Mouse (Mus musculus) forebrain, embryonic 12.5 days (tissue): Measurements from ENCODE around the gene Golga5. TPM values are rescaled to one million over a fixed set of nuclear protein-coding genes. Genes with fewer than 3 reads are reported as not detected.

ENCODE experiments used
- ATAC-seq: fragments of 200-750 bp; cut with Nextera tagmentation; 2 replicates; pipeline ENCODE4 v1.8.0; 2017; ENCODE audit warnings: moderate TSS enrichment; ENCODE audit not compliant: low FRiP score
- H3K27ac ChIP-seq: fragments of 300-500 bp; sonication (generic); 2 replicates; pipeline ENCODE4 v1.5.1; 2016; ENCODE audit warnings: mild to moderate bottlenecking
- H3K27me3 ChIP-seq: fragments of 300-500 bp; sonication (generic); 2 replicates; pipeline ENCODE4 v1.6.1; 2016; ENCODE audit warnings: mild to moderate bottlenecking
- H3K36me3 ChIP-seq: fragments of 300-500 bp; sonication (generic); replicated peaks from 2 replicates; pipeline ENCODE4 v1.6.1; 2016; ENCODE audit warnings: mild to moderate bottlenecking
- H3K4me1 ChIP-seq: fragments of 300-500 bp; sonication (generic); 2 replicates; pipeline ENCODE4 v1.6.1; 2016
- H3K4me2 ChIP-seq: fragments of 300-500 bp; sonication (generic); 2 replicates; pipeline ENCODE4 v1.6.1; 2016; ENCODE audit warnings: mild to moderate bottlenecking, moderate library complexity
- H3K4me3 ChIP-seq: fragments of 300-500 bp; sonication (generic); replicated peaks from 2 replicates; pipeline ENCODE4 v1.5.1; 2016; ENCODE audit warnings: mild to moderate bottlenecking
- H3K9ac ChIP-seq: fragments of 300-500 bp; sonication (generic); 2 replicates; pipeline ENCODE4 v1.6.1; 2016; ENCODE audit warnings: mild to moderate bottlenecking
- H3K9me3 ChIP-seq: fragments of 300-500 bp; sonication (generic); 2 replicates; pipeline ENCODE4 v1.6.1; 2016
- WGBS: fragments of 180-500 bp; shearing (Covaris S2); methylation state at CpG from one replicate; pipeline ENCODE4 v1.1.7; 2016; 5-methylcytosine and 5-hydroxymethylcytosine counted together
- polyA plus RNA-seq: library from polyadenylated mRNA; unstranded; fragments of >200 nt; fragmentation: Nextera tagmentation; extraction: Ambion mirVana; gene quantifications from 2 replicates; pipeline ENCODE4 v1.2.1, GENCODE M21; 2016

Golga5 gene
- polyA plus RNA-seq, 1 experiment from 2014 or later = 34.8 TPM

DNA sequence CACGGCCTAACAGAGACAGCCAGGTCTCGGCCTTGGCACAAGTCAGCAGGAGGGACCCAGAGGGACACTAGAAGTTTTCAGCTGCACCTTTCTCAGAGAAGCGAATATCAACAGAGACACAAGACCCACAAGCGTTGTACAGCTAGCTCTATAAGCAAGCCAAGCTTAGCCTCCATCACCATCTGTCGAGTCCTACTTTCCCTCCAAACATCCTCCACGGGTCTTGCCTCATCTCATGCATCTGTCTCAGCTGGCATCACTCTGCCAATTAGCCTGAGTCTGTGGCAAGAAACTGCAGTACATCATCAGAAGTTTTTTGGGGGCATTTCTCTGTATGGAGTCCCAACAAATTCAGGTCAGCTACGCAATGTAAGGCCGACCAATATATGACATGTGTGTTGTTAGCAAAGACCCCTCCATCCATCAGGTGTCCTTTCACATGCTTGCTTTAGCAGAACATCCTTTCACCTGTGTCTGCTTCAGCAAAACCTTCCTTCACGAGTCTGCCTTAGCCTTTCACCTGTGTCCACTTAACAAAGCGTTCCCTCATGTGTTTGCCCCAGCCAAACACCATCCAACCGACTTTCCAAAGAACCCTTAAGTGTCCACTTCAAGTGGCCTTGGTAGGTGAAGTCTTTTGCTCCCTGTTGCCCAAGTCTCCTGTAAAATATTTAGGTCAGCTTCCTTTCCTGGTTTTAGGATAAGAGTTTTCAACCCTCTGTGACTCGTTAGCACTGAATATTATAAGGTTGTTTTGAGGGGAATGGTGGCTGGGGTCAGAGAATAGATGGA lies 51.2 kb downstream of the Golga5 start:
- H3K36me3 ChIP-seq = no peaks in the 10 kb centered on the region
- no peak overlapping the region for H3K9ac ChIP-seq
- H3K4me1 ChIP-seq = peaks cover 4% of the 10 kb centered on the region; the same call in 1 of the 2 replicates
- H3K4me3 ChIP-seq = no peak overlapping the region
- H3K27me3 ChIP-seq = no peaks in the 10 kb centered on the region
- ATAC-seq = no peak
- H3K27ac ChIP-seq = no peak overlapping the region
- H3K4me2 ChIP-seq = no peak overlapping the region
- WGBS = 87% methylated on average over 12 of the region's 12 CpGs
- no peaks in the 10 kb centered on the region for H3K9me3 ChIP-seq

DNA sequence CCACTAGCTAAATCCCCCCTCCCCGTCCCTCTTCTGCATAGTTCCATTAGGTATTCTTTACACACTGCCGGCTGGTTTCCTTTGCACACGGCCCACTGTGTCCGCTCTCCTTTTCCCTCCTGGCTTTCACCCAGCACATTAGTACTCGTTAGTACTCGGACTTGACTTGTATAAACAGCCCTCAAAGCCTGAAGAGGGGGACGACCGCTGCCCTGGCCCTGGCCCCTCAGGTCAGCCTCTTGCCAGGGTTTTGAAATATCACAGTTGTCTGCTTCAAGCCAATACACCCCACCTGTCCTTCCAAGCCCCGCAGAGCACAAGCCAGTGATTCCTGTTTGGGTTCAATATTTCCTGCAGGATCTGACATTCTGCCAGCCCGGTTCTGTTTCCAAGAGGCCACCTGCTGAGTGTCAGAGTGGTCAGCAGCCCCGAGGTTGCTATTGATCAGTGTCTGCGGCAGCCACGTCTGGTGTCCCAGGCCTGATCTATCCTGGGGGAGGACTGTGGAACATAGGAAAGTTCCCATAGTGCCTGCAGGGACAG lies 52.9 kb downstream of the Golga5 start:
- no peaks in the 10 kb centered on the region for H3K27me3 ChIP-seq
- H3K36me3 ChIP-seq = no peaks in the 10 kb centered on the region
- H3K9ac ChIP-seq = no peak overlapping the region
- peaks cover 4% of the 10 kb centered on the region; the same call in 1 of the 2 replicates for H3K4me1 ChIP-seq
- 39% methylated on average over 13 of the region's 13 CpGs for WGBS
- H3K4me2 ChIP-seq = no peak overlapping the region
- no peaks in the 10 kb centered on the region for H3K9me3 ChIP-seq
- no peak overlapping the region for H3K4me3 ChIP-seq
- H3K27ac ChIP-seq = no peak overlapping the region
- ATAC-seq = no peak

DNA sequence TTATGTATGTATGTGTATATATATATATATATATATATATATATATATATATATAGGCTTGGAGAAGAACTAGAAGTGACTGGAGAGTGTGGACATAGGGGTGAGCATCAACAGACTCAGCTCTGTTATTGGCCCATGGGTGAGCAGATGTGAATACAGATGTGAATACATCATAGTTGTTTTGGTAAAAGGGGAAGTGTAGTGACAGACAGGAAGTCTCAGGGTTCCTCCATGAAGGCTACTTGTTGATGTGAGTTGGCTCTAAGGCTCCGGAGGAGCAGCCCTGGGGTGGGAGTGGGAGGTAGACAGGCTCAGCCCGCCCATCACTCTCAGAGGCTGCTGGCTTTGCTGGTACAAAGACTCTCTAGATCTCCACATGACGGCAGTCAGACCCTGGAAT lies 55.3 kb downstream of the Golga5 start:
- Histone ChIP-seq H3K27me3 (no peaks in the 10 kb centered on the region), H3K9me3 (no peaks in the 10 kb centered on the region), H3K36me3 (no peaks in the 10 kb centered on the region), H3K27ac (no peak overlapping the region), H3K4me2 (no peak overlapping the region), H3K9ac (no peak overlapping the region), H3K4me3 (no peak overlapping the region), H3K4me1 (peaks cover 4% of the 10 kb centered on the region; the same call in 1 of the 2 replicates)
- ATAC-seq = no peak
- 64% methylated on average over 3 of the region's 3 CpGs for WGBS

DNA sequence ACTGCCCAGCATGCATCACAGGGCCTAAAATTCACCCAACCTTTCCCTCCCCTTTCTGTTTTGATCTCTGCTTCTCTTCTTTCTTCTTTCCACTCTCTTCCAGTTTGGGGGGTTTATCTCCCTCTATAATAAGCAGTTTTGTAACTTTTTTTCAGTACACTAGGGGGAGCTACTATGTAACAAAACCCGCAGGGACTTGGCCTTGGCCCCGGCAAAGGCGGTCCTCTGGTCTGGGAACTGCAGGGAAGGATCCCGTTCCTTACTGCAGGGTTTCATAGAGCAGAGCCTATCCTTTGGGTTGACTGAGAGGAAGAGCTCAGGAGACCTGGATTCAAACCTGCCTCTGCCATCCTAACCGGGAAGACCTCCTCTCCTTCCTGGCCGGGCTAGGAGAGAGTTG lies 55.8 kb downstream of the Golga5 start:
- no peak overlapping the region for H3K27ac ChIP-seq
- no peaks in the 10 kb centered on the region for H3K27me3 ChIP-seq
- no peak overlapping the region for H3K4me2 ChIP-seq
- H3K9ac ChIP-seq = no peak overlapping the region
- peaks cover 4% of the 10 kb centered on the region; the same call in 1 of the 2 replicates for H3K4me1 ChIP-seq
- H3K36me3 ChIP-seq = no peaks in the 10 kb centered on the region
- 24% methylated on average over 6 of the region's 6 CpGs for WGBS
- H3K4me3 ChIP-seq = no peak overlapping the region
- ATAC-seq = 0 out of 2 replicates have a peak, but pooled peaks have one; percentile 33
- no peaks in the 10 kb centered on the region for H3K9me3 ChIP-seq

DNA sequence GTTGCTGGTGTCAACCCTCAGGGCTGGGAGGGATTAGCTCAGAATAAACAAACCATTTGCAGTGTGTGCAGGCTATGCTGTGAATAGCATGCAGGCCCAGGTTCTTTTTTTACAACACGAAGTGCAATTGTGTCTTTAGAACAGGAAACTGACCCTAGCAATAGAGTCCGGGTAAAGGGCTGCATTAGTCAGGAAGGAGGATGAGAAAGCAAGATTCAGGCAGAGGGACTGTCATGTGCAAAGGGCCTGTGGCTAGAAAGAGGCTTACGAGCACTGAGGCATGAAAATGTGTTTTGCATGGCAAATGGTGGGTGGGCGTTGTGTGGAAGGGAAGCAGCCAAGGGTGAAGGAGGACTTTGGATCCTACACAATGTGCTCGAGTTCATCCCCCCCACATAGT lies 59.1 kb downstream of the Golga5 start:
- no peaks in the 10 kb centered on the region for H3K36me3 ChIP-seq
- H3K27ac ChIP-seq = no peak overlapping the region
- no peak overlapping the region for H3K4me3 ChIP-seq
- no peak for ATAC-seq
- no peaks in the 10 kb centered on the region for H3K9me3 ChIP-seq
- H3K9ac ChIP-seq = no peak overlapping the region
- no peaks in the 10 kb centered on the region for H3K27me3 ChIP-seq
- no peaks in the 10 kb centered on the region for H3K4me1 ChIP-seq
- H3K4me2 ChIP-seq = no peak overlapping the region
- WGBS = 75% methylated on average over 5 of the region's 5 CpGs

DNA sequence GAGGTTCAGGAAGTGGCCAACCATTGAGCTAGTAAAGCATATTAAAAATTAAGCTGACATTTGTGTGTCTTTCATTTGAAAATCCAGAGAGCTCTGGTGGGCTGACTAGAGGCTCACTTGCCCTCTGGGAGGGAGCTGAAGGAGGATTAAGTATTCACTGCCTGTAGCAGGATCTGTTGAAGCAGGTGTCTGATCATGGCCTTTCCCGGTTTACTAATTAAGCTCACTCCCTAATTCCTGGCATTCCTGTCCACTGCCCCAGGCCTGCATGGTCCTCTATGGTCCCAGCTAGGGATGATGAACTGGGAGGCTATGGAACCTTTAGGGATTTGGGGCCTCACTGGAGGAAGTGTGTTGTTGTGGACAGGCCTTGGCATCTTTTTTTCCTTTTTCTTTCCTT lies 66.9 kb downstream of the Golga5 start:
- H3K36me3 ChIP-seq = no peaks in the 10 kb centered on the region
- H3K27me3 ChIP-seq = no peaks in the 10 kb centered on the region
- no peak for ATAC-seq
- H3K4me3 ChIP-seq = no peak overlapping the region
- H3K27ac ChIP-seq = no peak overlapping the region
- no peaks in the 10 kb centered on the region for H3K9me3 ChIP-seq
- no peaks in the 10 kb centered on the region for H3K4me1 ChIP-seq
- WGBS = 29% methylated on average over 1 of the region's 1 CpGs
- no peak overlapping the region for H3K4me2 ChIP-seq
- no peak overlapping the region for H3K9ac ChIP-seq

DNA sequence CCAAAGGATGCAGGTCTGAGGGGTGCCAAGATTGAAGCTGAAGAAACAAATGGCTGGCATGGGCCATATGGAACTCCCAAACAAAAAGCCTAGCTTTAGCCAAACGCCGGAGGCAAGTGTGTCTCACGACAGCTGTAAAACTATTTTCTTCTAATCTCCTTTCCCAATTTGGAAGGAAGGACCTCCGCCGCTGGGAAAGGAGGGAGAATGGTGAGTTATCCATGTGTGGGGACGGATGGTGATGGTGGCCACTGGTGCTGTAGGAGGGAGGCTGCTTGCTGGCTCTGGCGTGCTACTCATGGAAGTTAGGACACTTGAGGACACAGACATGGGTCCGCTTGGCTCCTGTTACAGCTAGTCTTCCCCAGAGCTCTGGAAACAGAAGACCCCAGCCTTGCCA lies 71.3 kb downstream of the Golga5 start:
- Histone ChIP-seq H3K4me3 (no peak overlapping the region), H3K27ac (no peak overlapping the region), H3K4me2 (no peak overlapping the region), H3K36me3 (no peaks in the 10 kb centered on the region), H3K9ac (no peak overlapping the region), H3K27me3 (no peaks in the 10 kb centered on the region), H3K4me1 (no peaks in the 10 kb centered on the region), H3K9me3 (no peaks in the 10 kb centered on the region)
- WGBS = 91% methylated on average over 8 of the region's 8 CpGs
- ATAC-seq = no peak

DNA sequence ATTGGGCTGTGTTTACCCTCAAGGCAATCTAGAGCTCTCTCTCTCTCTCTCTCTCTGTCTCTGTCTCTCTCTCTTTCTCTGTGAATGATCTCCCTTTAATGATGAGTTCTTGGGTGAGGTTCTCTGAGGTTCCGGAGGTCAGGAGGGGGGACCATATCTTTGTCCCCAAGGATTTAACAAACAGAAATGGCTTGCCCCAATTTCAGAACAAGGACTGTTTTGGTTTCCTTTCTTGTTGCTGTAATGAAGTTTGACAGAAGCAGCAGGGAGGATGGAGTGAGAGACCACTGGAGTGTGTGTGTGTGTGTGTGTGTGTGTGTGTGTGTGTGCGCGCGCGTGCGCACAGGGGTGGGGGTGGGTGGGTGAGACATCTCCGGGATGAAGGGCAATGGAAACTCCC lies 72.2 kb downstream of the Golga5 start:
- Histone ChIP-seq H3K4me2 (no peak overlapping the region), H3K36me3 (no peaks in the 10 kb centered on the region), H3K9me3 (no peaks in the 10 kb centered on the region), H3K4me3 (no peak overlapping the region), H3K27ac (no peak overlapping the region), H3K27me3 (no peaks in the 10 kb centered on the region), H3K4me1 (no peaks in the 10 kb centered on the region), H3K9ac (no peak overlapping the region)
- 96% methylated on average over 7 of the region's 7 CpGs for WGBS
- ATAC-seq = no peak

DNA sequence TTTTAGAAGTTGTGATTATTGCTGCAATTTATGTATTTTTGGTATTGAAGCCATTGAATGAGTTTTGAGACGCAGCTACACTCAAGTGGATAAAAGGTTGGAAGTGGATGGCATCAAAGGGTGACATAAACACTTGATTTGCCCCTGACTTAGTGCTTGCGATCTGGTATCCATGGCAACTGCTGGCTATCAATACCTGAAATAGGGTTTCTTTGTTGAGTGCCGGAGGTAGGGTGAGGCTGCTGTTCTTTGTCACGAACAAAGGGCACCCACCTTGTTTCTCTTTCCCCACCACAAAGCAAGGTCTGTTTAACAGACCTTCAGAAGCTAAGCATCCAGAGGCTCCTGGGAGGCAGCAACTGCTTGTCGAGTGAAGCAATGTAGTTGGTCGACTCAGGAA lies 76.2 kb downstream of the Golga5 start:
- H3K9me3 ChIP-seq = no peaks in the 10 kb centered on the region
- no peak overlapping the region for H3K27ac ChIP-seq
- no peak overlapping the region for H3K4me3 ChIP-seq
- no peak overlapping the region for H3K4me2 ChIP-seq
- 56% methylated on average over 6 of the region's 6 CpGs for WGBS
- ATAC-seq = no peak
- H3K4me1 ChIP-seq = no peaks in the 10 kb centered on the region
- H3K27me3 ChIP-seq = peaks cover 7% of the 10 kb centered on the region; the same call in 1 of the 2 replicates
- no peaks in the 10 kb centered on the region for H3K36me3 ChIP-seq
- no peak overlapping the region for H3K9ac ChIP-seq

Other genes with a start within 250 kb of the Golga5 start
- gene Rin3, start 186.1 kb upstream of the Golga5 start, polyA plus RNA-seq = 2.2 and 2.9 TPM in 2 replicates
- 47.1 and 47.5 TPM in 2 replicates for gene Lgmn, start 29.3 kb upstream of the Golga5 start, polyA plus RNA-seq
- gene Chga, start 85.8 kb downstream of the Golga5 start, polyA plus RNA-seq = 38.4 and 41.2 TPM in 2 replicates
- gene Itpk1, start 235.8 kb downstream of the Golga5 start, polyA plus RNA-seq = 22.5 and 23.1 TPM in 2 replicates